Mouse (Mus musculus): ENCODE measurements at regions not wholly inside any gene's neighbourhood (a gene's known extent, or its start where the extent isn't known, plus 50 kb on each side); places are given as distances from the start of the nearest gene placed in this dataset.
A peak's percentile ranks its signal among the peaks of the same experiment; 100 is the strongest.

DNA sequence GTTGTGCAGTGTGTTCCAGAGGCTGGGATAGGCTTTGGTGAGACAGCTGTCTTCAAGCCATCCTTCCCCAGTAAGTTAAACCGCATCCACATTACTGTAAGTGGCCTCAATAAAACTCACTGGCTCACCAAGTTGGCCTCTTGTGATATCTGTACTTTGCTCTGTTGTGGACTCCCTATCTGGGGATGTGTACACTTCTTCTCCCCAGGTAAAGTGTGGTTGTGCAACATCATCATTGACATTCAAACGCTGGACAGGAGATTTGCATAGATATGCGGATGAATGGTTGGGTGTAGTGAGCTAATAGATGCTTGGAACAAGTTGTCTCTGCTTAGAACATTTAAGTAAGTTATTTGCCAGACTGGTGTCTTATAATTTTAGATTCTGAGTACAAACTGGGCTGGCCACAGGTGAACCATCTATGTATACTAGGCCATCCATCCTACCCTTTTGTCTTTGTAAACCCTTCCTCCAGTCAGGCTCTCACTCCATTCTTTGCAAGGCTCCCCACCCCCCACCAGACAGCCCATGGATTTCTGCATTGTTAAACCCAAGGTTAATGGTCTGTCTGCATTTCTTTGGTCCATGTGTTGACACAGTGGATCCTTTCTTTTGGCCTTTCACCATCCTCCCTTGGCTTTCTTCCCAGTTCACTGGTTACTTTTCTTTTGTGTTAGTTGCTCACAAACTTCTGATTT, 303.0 kb downstream of the Plpp3 start:
- DNase-seq (ENCODE audit: low read depth, low spot score), result no peak

DNA sequence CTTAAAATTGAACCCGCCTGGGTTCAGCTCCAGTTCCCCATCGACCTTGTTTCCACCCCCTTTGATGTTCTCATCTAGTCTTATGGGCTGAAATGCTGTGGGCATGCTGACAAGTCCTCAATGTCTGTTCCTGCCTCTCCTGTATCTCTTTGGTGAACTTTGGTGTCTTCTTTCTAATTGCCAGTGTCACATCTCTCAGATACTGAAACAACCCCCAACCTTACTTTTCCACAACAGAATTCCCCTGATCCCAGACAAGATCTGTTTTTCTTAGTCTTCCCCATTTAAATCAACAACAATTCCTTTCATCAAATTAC, 303.5 kb downstream of the Plpp3 start:
- no peak for DNase-seq (ENCODE audit: low read depth, low spot score)

DNA sequence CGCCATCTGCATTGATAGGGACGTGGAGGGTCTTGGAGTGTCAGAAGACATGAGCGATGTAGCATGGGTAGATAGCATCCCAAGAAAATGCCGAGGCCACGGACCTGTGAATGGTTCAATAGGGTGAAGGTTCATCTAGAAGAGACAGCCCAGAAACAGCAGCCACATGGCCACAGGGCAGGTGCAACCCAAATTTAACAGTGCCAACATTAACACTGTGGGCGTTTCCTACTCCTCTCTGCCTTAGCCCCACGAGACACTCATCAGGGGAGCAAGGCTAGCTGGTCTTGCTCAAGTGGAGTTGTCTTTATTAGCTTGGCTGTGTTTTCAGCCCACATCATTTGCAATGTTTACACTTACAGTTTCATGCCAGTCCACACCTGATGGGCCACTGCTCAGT, 310.7 kb downstream of the Plpp3 start:
- no peak for DNase-seq (ENCODE audit: low read depth, low spot score)

DNA sequence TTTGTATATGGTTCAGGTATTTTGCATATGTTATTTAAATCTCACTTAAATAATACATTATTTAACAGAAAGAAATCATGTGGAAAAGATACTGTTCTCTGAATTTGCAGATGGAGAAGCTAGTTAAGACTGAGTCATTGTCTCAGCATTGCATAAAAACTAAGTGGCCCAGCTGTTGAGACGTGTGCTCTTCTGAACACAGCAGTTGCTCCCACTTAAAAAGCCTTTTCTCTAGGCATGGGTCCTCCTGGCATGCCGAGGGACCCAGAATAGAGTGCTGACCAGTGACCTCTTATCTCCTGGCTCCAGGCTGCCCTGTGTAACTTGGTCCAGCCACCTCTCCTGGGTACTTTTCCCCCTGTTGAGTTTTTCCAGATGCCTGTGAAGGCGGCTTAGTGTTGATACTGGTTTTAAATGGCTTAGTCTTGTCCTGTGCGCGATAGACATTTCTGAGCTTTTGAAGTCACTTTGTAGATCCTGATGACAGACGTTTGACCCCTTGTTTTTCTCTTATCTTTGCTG, 312.2 kb downstream of the Plpp3 start:
- no peak for DNase-seq (ENCODE audit: low read depth, low spot score)

DNA sequence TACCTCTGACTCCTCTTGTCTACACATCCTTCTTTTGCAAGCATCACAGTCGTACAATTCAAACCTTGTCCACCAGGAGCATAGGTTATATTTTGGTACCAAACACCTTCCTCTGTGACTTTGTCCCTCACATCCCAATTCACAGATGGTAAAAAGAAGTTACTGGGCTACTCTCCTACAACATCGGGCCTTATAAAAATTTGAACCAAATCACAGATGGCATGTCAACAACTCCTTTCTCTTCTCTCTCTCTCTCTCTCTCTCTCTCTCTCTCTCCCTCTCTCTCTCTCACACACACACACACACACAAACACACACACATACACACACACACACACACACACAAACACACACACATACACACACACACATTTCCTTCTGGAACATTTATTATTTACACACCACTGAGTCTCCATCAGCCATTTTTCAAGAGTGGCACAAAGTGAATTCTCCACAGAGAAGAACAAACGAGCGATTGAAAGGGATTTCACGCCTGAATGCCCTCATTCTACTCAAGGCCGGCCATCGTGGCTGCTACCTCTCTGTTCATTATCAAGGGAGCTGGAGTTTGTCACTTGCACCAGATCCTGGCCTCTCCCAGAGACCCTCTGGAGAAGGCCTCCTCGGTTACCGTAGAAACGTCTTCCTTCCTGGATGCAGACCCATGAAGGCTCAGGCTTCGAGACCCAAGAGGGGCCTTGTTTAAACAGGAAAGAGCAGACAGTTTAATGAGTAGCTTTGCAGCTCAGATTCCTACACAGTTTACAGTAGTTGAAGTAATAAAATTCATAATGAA, 314.7 kb upstream of the Gm12728 start:
- peak; percentile 45 for DNase-seq (ENCODE audit: low read depth, low spot score)

DNA sequence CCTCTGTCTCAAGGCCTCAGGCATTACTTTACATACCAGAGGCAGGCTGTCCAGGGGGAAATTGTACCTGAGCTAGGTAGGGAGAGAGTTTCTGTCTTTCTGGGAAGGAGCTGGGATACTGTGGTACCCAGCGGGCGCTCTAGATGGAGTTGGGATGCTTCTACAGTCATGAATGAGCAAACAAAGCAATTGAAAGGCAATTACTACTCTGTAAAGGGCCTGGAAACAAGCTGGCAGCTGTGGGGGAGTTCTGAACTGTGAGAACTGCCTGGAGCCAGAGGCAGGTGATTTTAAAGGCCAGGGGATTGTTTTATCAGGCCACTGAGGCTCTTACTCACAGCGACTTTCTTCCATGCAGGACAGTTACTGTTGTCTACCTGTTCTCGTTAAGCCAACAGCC, 313.3 kb upstream of the Gm12728 start:
- no peak for DNase-seq (ENCODE audit: low read depth, low spot score)

DNA sequence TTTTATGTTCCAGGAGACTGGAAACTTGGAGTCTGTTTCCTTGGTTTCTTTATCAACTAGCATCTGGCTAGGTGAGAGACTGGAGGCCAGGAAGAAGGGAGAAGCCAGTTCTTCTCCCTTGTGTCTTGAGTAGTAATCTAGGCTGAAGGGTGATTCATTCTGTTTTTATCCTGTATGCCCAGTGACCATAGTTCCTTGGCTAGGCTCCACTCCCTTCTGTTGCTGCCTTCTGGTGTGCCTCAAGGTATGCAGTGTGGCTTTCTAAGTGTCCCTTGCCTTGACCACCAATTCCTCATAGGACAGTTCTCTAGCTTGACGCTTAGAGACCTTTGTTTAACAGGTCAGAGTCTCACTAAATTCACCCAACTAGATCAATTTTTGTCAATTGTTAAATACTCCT, 303.3 kb upstream of the Gm12728 start:
- no peak for DNase-seq (ENCODE audit: low read depth, low spot score)

DNA sequence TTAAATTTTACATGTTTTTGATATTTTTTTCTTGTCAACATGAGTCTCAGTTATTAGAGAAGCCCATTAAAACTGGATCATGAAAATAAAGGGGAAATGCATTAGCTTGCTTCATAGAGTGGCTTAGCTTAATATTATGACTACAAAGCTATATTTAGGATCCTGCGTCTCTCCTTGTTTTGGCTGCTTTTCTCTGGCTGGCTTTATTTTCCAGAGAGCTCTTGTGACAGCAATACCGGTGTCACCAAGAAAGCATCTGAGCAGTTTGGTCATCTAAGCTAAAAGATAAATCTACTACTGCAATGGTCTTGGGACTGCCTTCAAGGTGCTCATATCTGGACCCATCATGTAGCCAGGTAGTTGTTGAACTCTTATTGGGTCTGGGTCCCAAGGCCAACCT, 293.5 kb upstream of the Gm12728 start:
- DNase-seq (ENCODE audit: low read depth, low spot score), result no peak

DNA sequence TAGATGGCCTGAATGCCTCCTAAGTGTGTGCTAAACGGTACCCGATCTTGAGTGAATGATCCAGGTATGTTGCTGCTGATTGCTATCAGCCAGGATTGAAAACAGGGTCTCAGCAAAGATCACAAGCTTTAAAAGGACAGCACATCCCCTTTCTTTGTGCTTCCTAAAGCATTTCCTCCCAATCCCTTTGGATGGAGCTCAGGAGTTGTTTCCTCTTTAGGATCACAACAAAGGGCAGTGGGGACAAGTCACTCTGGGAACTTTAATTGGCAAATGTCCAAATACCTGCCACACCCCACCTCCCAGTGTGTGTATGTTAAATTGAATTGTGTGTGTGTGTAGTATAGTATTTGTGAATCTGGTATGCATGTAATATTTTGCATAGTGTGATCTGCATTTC, 283.5 kb upstream of the Gm12728 start:
- no peak for DNase-seq (ENCODE audit: low read depth, low spot score)

DNA sequence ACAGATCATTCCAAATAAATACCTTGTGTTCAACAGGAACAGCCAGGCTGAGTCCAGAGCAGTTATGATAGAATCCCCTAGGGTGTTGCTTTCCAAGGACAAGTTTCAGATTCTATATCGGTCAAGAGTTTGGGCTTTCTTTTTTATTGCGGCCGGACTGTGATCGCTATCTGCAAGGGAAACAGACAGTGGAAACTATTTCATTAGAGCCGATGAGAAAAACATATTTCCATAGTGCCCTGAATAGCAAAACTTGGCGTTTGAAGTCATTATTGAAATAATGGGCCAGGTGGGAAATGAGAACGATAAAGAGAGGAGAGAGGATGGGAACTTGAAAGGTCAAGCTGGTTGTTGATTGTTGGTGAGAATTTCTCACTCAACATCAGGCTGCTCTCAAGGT, 282.4 kb upstream of the Gm12728 start:
- DNase-seq (ENCODE audit: low read depth, low spot score), result no peak

DNA sequence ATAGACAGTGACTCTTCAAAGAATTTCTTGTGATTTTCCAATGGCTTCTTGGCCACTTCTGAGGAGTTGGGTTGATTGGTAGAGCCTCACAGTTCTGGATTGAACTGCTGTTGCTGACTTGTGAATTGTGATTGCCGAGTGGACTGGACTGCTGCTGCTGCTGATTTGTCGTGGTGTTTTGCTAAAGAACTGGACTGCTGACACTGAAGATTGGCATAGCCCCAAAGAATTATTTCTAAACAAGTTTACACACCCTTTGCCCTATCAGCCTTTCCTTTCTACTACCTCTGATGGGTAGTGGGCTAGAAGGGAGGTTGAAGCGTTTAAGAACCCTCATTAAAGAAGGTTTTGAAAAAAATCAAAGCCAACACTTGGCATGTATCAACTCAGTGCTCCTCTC, 280.6 kb upstream of the Gm12728 start:
- no peak for DNase-seq (ENCODE audit: low read depth, low spot score)

DNA sequence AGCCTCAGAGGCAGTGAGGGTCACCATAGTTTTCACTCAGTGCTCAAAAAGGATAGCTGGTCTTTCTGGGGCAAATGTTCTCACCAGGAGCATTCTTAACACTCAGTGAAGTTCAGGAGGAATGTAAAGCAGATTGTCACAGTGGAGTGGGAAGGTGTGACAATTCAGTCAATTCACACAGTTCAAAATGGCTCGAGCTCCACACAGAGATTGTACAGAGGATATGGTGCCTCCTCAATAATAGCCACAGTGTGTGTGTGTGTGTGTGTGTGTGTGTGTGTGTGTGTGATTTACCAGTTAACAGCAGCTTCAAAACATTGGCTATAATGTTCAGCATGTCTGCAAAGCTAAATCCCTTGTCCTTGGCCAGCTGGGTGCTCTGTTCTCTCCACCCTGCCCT, 279.3 kb upstream of the Gm12728 start:
- no peak for DNase-seq (ENCODE audit: low read depth, low spot score)

DNA sequence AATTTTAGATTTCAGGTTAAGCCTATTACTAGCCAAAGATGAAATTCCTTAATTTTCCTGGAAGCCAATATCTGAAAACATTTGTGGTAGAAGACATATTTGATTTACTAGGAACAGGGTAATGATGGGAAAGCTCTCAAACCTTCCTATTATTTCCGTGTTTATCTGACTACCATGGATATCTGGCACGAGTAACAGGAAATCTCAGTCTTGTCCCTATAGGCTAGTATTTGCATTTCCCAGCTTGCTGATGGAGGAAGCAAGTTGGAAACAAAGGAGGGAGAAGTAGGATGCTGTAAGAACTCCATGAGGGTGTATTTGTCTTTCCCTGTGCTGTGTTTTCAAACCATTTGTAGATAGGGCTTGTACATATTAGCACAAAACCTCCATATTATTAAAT, 264.5 kb upstream of the Gm12728 start:
- no peak for DNase-seq (ENCODE audit: low read depth, low spot score)

DNA sequence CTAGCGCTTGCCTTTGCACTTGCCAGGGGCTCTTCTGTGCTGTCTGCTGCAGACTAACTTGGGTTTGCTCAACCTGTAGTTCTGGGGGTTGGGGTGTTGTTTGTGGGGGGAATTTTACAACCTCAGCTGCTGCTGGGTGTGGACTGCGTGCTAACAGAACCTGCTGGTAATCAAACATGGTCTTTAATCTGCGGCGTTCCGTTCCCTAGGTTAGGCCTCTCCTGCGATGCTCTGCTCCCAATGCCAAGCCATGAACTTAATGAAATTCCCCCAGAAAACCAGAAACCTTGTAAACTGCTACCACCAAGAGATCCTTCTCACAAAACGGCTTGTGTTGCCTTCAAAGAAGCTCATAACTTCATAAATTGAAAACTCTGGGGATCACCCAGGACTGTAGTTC, 262.9 kb upstream of the Gm12728 start:
- no peak for DNase-seq (ENCODE audit: low read depth, low spot score)

DNA sequence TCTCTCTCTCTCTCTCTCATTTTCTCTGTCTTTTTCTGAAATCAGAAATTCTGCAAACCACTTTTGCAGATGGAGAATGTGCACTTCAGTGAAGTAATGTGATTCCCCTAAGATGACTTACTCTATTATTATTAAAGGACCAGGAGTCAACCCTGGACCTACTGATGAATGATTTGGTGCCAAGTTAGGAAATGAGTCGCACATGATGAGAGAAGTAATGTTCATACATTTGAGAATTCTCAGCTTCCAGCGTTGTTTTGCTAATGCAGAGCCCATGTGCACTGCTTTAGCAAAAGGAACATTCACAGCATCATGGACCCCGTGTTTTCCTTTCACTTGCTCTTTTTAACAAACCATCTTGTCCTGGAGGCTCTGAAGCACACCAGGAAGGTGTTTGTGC, 262.4 kb upstream of the Gm12728 start:
- DNase-seq (ENCODE audit: low read depth, low spot score), result no peak

DNA sequence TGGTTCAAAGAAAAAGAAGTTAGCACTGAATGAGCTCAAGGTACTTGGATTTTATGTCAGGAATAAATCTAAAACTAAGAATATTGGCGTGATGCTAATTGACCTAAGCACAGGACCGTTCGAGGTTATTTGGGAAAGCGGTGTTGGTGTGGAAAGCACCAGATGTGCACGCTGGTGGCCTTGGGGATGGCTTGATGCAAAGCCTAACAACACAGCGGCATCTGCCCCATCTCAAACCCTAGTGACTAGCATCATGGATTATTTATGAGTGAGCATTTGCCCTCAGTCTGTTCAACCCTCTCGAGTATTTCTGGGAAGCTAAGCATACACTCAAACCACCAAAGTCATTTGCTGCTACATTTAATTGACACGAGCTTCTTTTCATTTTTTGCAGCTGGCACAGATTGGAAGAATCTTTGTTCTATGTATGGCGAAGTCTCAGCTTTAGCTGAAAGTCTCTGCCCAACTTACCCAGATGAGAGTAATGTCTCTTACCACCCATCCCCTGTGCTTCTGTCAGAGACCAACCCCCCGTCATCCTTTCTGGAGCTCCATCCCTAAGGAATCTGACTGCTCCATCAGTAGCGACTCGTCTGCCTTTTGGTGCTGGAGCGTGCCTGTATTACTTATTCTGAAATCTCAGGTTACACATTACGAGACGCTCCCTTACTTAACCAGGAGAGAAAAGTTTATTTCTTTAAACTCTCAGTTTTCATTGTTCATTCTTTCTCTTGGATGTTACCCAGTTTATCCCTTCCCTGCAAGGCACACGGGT, 257.8 kb upstream of the Gm12728 start:
- DNase-seq (ENCODE audit: low read depth, low spot score), result no peak

DNA sequence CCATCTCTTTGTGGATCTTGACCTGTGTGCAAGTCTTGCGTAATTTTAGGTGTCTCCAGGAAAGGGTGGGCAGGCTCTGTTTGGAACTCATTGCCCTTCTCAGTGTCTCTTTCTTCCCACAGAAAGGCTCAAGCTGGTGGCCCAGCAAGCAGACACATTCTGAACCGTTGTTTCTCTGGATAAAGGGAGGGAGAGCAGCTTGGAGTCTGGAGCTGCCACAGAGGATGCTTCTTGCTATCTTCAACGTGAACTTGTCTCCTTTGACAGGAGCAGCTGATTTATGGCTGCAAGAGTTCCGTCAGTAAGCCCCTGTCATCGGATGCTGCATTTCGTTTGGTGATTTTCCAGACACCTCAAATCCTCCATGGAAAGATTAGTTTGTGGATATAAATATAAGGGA, 254.2 kb upstream of the Gm12728 start:
- DNase-seq (ENCODE audit: low read depth, low spot score), result no peak

DNA sequence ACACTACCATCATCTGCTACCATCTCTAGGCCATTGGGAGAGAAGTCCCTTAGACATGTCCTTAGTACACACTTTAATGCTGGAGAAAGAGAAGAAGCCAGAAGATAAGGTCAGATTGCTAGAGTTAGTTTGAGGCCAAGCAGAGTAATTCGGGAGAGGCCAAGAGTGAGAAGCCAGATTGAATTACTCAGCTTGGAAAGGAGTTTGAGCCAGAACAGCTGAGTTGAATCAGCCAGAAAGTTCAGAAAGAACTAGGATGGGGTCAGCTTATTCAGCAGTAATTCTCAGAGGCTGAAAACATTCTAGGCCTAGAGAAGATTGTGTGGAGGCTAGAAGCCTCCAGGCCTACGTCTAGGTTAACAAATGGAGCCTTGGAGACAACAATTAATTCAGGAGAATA, 244.2 kb upstream of the Gm12728 start:
- no peak for DNase-seq (ENCODE audit: low read depth, low spot score)

DNA sequence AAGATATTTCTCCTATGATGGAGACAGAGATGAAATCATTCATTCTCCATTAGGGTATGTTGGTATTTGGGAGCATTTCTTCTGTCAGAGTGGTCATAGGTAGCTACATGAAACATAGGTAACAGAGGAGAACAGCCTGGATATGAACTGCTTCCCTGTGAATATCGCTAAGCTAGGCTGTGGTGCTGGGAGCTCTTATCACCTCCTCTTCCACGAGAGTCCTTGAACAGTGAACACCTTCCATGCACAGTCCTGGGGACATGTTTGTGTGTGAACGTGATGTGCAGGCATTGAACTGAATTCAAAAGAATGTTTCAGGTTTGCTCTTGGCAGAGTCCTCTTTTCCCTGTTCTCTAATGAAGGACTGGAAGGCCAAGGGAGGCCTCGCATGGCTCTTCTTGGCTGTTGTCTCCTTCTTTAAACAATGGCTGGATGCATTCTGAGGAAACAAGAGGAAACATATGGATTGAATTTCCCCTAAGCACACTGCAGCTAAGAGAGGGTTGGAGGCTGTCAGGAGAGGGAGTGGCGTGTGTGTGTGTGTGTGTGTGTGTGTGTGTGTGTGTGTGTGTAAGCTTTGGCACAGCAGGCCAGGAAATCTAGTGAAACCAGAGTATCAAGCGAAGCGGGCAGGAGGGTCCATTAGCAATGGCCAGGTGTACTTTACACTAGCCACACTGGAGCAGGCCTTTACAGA, 239.8 kb upstream of the Gm12728 start:
- no peak for DNase-seq (ENCODE audit: low read depth, low spot score)

DNA sequence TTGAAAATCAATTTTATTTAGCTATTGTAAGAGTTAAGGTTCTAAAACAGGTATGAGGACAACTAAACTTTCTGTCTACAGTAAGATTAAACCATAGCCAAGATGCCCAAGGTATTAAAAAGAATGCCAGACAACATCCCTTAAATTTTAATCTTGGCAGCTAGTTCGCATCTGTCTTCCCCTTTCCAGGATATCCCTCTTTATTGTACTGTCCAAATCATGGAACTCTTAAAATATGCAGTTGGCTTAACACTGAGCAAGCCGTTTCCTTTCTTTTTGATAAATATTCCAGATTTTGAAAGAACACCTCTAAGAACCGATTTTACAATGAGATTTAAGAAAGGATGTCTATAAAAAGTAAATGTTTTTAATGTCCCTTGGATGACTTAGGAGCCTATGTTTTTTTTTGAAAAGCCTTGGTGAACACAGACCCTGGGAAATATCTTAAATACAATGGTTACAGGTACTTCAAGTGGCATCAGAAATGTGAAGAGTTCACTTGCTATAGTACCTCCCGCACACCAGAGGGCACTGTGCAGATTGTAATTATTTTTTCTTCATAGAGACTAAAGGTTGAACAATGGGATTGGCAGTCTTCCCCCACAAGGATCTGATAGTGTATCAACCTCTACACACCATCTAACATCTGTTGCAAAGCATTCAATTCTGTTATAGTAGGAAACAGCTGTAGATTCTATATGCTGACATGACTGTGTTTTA, 237.5 kb upstream of the Gm12728 start:
- no peak for DNase-seq (ENCODE audit: low read depth, low spot score)

DNA sequence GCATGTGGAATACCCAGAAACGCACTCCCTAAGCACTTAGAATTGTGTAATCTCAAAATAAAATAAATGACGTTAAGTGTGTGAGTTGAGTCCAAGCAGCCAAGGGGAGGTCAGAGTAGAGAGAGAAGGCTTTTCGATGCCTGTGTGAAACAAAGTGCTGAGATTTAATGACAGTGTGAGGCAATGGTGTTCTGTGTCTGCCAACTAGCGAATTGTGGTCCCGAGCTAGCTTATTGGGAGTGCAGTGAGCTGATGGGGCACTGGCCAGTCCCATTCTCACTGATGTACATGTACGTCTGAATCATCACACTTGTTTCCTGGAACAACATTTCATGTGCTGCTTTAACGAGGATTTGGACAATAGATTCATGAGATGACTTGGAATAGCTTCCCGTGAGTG, 234.7 kb upstream of the Gm12728 start:
- no peak for DNase-seq (ENCODE audit: low read depth, low spot score)

Measured in embryo, embryonic 11.5 days (tissue).